Mouse (Mus musculus) lung, postnatal 10 days (tissue): ENCODE measurements around the gene Ahsg.

Experiments
- DNase-seq: peaks from one replicate; pipeline ENCODE4 v3.0.0; 2021

The Ahsg gene

DNA sequence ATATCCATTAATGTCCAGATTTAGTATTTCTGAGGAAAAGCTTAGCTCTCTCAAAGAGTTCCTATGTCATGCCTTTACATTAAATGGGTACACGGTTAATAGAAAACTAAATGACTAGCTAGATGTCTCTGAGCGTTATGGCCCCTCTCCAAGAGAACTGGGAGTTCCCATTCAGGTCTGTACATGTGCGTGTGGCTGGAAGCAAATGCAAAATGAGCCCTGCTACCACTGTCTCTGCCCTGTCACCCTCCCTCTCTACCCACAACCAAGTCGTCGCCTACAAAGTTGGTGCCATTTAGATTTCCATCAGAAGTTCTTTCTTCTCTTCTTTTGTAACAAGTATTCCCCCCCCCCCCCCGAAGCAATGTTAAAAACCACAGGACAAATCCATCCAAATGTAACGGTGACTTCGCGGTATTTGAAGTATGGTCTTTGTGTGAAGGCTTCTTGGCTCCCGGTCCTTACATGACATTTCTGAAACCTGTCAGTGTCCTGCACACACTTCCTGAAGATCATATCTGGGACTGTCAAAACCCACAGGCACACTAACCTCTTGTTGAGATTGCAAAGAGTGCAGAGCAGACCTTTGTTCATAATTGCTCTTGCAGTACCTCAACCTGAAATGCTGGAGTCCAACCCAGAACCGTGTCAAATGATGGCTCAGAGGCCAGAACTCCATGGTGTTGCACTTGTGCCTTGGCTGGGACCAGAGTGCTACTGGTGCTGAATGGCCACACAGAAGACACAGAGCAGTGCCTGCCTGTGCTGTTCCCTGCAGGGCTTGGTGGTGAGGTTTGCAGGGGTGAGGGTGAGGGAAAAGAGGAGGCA is at the start of gene Ahsg:
Gene Ahsg, plus strand, starts transcription at position 595 of the 828 bp plus-strand sequence.
- no peak for DNase-seq

DNA sequence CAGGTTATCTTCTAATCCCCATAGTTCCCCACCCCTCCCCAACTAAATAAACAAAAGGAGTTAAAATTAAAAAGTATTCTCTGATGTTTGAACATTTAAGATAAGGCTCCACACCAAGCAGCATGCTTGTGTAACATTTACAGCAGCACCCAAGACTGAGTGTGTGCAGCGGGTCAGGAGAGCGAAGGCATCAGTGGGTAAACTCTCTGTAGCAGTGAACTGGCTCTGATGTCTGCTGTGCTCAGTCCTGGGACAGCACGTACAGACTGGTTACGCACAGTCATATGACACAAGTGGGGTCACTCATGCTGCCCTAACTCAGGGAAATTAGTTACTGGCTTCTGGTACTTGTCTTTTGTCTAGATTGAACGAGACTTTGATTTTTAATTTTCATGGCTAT is 48.2 kb upstream of the Ahsg start:
- DNase-seq = no peak

DNA sequence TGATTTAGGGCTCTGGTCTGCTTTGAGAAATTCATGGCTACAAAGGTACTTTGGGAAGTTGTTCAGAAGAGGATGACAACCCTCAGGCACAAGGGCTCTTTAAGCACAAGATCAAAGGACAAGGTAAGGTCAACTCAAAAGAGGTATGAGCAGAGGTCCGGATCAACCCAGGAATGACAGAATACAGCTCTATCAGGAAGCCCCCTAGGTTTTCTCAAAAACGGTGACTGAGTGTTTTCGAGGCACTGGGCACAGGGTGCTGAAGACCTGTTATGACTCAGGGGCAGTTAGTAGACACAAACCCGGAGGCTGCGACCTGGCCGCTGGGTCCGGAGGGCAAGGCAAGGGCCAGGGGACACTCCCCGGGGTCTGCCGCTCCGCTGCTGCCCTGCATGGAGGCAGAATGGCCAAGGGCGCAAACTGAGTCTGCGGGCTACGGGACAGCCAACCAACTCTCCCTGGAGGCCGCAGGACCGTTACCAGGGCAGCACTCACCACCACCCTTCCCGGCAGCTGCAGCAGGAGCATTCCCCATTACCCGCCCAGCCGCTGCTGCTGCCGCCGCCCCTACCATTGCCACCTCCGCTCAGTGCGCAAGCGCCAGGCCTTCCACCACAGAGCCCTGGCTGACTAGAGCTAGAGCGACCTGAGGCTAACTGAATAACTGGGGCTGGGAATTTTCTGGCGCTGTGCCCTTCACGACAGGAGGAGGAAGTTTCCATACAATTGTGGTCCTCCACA is 46.8 kb upstream of the Ahsg start:
- peak; percentile 89 for DNase-seq

DNA sequence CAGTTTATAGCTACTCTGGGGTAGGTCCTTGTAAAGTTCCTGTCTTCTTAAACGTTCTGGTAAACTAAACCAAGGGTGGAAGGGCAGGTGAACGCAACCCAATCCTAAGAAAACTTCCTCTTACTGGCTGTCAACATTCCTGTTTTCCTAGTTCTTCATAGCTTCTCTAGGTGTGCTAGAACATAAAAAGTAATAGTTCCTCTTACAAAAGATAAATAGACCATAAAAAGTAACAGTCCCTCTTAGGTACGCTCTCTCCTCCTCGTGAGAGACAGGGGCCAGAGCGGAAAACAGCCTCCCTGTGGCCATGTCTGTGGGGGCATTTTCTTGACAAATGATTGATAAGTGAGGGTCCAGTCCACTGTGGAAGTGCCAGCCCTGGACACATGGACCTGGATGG is 46.2 kb upstream of the Ahsg start:
- DNase-seq = no peak

DNA sequence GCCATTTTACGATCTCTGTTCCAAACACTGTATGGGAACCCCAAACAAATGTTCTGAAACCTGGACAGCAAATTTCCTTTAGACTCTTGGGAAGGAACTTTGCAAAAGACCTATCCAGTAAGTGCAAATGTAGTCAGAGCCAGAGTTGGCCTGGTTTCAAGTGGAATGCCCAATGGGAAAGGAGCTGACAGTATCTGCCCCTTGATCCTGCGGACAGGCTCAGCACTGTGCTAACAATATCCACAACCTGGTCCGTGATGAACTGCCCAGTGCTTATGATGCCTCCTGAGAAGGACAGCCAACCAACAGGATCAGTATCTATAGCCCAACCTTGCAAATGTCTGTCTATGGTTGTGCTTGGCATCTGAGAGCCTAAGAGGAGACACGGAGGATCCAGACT is 45.6 kb upstream of the Ahsg start:
- no peak for DNase-seq

DNA sequence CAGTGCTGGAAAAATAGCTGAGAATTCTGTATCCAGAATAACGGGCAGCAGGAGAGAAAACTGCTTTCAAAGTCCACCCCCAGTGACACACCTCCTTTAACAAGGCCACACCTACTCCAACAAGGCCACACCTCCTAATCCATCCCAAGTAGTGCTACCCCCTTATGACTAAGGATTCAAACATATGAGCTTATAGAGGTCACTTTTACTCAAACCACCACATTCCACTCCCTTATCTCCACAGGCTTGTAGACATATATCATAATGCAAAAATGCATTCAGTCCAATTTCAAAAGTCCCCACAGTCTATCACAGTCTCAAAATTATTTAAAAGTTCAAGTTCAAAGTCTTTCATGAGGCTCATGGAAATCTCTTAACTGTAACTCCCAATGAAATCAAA is 43.4 kb upstream of the Ahsg start:
- DNase-seq = no peak

DNA sequence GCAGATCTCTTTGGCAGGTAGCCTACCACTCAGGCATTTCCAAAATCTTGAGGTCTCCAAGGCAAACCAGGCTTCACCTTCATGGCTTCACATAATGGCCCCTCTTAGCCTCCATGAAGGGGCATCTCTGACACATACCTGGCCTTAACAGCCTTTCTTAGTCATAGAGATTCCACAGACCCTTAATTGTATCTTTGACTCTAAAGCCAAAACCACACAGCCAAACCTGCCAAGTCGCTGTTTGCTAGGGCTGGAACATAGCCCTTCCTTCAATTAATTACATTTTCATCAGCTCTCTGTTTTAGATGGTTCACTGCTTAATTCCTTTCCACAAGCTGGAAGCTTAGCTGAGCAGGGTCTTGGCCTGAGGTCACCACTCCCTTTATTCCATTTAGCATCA is 42.7 kb upstream of the Ahsg start:
- no peak for DNase-seq

DNA sequence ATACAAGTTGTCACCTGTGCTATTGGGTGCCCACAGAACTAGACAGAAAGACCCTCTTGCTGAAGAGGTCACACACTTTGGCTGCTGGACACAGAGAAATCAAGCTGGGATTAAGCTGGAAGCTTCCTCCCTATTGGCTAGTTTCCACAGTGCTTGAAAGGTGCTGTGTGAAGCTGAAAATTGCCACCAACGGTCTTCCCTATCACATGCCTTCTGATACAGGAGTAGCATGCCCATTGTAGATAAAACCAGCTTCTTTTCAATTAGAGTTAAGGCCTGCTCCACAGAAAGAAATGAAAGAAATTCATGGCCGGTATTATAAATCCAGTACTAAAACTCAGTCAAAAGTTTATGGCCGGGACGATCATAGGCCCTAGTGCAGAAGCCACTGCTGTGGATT is 38.4 kb upstream of the Ahsg start:
- DNase-seq = no peak

DNA sequence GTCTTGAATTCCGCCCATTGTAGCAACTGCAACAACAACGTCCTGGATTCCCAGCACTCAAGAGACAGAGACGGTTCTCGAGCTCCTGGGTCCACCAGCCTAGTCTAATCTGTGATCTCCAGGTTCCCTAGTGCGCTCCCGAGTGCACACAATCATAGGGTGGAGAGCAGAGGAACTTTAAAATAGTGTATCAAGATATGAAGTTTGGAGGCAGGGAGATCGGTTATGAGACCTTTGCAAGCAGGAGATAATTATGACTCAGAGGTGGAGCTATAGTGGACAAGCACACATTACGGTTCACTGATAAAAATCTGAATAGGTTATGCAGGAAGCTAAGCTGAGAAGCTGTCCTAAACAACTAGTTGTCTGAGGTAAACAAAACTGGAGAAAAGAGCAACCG is 34.3 kb upstream of the Ahsg start:
- DNase-seq = no peak

DNA sequence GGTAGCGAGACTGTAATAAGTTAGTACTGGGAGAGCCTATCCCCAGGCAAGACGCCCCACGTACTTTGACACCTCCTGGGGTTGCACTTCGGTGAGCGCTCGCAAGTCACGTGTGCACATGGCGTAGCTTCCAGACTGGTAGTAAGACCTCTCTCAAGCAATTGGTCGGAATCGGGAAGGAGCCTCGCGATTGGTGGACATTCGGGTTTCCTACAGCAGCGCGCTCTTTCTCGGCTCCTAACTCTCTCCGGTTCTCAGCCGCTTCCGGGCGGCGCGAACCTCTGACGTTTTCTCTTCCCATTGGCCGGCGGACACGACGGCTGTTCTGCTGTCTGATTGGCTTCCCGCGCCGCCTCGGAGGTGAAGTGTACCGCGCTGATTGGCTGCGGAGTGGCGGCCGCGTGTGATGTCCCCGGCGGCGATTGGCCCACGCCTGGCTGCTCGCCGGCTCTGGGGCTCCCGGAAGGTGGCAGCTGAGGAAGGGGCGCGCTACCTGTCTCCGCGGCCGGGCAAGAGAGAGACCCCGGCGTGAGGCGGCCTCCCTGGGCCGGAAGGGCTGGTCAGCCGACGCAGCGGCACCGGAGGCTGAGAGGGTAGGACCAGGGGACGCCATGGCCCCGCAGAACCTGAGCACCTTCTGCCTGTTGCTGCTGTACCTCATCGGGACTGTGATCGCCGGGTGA is 33.5 kb upstream of the Ahsg start, which contains the start of the genes Tbccd1 and Dnajb11:
Gene Tbccd1, minus strand, starts transcription at position 239 of the 683 bp plus-strand sequence.
Gene Dnajb11, plus strand, starts transcription at position 415 of the 683 bp plus-strand sequence.
- peak; percentile 99 for DNase-seq

DNA sequence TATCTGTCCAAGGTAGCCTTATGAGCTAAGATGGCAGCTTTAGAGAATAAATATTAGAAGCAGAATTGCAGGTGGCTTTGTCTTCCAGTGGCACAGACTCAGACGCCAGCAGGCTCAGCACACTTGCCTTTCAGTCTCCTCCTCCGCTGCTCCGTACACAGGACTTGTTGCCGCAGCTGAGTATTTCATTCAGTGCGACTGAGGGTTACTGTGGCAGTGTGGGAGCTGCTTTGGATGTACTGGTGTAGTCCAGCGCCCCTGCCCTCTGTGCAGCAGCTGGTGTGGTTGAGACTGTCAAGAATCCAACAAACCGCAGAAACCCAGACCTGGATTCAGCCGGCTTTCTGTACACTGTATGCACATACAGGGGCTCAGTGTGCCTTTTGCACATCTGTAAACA is 18.7 kb upstream of the Ahsg start:
- DNase-seq = no peak

DNA sequence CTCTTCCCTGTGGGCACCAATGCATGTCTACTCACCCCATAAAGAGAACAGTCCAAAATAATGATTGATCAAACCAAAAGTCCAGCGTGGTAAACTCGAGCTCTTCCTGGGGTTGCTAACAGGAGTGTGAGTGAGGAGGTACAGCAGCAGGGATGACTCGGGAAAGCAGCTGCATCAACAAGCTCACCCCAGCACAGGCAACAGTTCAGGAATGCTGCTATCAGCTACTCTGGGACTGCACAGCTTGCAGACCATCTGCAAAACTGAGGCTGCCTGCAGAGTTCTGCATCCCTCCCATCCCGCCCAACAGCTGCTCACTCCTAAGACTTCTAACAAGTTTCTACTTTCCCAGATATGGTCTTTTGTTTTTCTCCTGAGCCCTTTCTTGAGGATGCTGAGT is 17.7 kb upstream of the Ahsg start:
- no peak for DNase-seq

DNA sequence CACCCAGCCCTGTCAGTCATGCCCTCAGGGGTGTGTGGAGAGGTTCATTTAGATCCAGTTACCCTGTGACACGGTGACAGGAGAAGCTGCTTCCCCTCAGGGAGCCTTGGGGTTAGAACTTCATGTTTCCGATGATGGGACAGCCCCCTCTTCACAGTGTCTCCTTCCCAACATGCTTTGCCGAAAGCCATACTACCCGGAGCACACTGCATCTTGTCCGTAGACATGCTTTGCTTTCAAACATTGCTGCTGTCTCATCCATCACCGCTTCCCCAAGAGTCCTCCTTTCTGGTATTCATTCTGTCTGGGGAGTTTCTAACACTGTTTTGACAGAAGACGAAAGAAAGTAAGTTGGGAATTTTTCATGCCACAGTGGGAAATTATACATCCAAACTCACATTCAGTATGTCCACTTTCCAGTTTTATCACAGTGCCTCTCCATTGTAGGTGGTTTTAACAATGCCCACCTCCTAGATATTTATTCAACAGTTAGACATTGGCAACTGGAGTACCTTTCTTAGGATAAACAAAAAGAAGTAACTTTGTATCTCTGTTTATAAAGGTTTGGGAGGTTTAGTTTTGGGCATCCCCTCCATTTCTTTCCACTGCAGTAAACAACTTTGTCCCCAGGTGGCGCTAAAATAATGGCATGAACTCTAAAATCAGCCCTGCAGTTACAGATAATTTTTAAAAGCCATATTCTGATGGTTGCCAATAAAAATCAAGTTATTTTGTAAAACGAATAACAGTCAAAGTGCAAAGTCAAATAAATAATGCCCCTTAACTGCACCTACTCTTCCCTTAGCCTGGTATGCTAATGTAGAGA is 14.6 kb upstream of the Ahsg start:
- peak; percentile 36 for DNase-seq

DNA sequence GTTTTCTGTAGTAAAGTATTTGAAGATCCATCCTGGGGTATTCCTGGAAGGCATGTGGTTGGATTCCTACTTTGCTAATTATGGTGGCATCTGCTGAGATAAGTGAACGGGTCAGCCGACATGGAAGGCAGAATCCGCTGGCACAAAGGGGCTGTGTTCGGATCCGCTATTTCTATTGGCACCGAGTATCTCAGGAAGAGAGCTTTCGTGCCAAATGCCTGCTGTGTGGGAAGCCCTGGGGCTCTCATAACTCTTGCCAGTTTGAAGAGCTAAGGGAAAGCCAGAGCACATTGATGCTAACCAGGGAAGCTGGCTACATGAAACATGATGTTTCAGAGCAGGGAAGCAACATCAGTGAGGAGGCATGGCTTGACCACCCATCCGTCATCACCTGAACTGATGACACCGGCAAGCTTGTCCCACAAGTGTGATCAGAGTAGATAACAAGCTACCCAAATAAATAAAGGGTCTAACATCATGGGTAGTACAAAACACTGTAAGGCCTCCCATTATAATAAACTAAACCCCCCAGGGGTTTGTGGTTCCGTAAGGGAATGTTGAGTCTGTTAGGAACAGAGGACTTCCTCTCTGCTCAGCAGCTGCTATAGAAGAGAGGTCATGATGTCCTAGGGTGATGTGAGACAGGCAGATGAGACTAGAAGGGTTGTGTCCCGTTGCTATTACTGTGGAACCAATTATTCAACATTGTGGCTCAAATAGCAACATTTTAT is 13.3 kb upstream of the Ahsg start:
- DNase-seq = no peak

DNA sequence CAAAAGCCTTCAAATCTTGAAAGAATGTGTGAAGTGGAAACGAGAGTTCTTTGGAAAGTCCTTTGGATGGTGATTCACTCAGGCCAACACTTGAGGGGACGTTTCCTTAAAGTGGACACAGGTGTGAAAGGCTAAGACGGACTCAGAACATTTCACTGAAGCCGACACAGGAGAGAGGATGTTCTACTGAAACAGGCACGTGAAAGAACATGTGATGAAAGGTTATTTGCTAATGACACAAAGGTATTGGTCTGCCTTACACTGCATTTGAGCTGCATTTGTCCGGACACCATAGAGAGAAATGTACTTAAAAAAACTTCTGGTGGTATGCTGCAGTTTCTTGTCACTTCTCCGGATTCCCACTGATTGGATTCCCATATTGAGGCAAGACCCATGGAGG is 12.4 kb upstream of the Ahsg start:
- no peak for DNase-seq

DNA sequence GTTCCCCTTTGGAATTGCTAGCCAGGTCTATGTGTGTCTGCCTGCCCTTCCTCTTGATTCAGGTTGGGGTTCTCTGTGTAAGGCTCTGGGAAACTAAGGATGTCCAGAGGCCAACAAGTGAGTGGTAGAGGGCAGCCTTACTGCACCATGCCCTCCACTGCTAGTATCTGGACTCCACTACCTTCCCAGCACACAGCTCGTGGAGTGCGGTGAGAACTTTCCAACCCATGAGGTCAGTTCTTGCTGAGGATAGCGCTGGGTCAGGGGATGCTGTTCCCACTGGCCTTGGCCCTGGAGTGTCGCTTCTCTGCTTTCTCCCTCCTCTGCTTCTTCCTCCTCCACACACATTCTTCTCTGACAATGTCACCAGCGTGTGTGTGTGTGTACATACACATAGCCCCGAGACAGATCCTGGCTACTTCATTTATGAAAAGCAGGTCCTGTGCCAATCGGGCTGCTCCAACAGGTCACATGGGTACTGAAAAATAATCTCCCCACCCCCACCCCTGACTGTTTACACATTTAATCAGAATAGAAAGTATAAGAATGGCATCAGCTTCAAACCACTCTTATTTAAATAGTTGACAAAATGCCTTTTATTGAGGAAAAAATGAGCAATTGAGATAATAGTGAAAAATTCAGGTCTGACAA is 11.0 kb upstream of the Ahsg start:
- no peak for DNase-seq

DNA sequence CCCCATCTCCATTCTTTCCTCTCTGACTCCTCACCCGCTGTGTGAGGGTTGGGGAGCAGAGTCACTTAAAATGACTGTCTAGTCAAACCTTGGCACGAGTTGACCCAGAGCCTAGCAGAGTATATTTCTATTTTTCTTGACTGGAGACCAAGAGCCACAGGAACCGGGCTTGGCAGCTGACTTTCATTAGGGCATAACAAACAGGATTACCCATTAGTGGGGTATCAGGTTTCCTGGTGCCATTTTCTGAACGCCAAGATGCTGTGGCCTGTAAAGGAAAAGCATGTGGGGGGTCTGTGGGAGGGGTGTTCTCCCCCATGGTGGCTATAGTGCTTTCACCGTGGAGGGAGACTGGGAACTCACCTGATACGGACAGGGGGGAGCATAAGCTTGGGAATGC is 10.2 kb upstream of the Ahsg start:
- DNase-seq = no peak

DNA sequence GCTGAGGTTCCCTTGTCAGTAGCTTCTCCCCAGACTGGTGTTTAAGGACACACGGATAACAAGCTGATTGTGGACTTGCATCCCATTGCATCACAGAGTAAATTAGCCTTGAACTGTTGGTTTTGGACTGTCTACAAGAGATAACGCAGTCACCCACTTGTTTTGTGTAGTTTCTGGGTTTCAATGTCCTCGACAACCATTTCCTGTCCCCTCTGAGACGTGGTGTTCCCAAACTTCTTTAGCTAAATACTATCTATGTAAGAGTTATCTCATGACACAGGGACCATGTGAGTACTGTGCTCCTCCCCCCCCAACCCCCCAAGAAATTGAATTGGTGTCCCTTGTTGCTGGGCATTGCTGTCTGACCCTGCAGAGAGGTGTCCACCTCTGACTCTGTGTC is 9.6 kb upstream of the Ahsg start:
- DNase-seq = no peak

DNA sequence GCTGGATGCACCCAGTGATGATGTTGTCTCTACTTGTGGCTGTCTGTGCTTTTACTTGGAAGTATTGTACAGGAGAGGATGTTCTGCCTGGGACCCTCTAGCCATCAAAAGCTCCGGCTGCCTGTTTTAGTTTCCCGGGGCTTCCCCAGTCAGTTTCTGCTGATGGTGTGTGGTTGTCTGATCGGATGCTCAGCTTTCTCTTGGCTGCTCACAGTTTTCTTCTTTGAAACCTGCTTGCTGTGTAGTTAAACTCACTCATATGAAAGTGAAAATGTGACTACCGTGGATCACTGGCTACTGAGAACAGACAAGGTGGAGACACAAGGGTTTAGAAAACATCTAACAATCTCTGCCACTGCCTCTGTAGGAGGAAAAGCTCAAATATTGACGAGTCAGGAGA is 7.6 kb upstream of the Ahsg start:
- DNase-seq = no peak

DNA sequence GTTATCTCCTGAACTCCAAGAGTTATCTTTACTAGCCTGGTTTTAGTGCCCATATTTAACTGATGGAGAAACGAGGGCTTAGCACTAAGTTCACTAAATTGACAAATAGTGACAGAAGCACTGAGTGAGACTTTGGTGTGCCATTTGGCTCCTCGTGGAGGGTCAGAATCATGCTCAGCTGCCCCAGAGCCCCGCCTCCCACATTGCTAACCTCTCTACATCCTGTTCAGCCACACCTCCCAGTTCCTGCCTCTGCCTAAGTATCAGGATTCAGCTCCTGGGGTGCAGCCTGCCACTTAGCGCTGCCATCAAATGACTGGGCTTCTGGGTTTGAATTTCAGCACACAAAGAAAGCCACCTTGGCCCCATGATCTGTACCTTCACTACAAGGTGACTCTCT is 5.7 kb upstream of the Ahsg start:
- DNase-seq = no peak

DNA sequence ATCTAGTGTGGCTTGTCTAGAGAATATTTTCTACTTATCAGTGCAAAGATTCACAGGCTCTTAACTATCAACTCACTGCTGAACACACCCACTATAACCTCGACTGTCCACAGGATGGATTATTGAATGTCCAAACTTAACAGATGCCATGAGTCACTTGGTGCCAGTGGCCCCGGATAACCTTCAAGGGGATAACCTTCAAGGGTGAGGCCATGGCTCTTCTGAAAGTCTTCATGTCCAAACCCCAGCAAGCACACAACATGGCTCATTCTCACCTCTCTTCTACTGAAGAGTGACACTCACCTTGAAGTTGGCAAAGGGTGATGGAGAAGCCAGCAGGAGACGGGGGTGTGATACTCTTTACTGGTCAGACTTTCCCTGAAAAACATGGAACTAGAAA is 4.4 kb upstream of the Ahsg start:
- DNase-seq = no peak

DNA sequence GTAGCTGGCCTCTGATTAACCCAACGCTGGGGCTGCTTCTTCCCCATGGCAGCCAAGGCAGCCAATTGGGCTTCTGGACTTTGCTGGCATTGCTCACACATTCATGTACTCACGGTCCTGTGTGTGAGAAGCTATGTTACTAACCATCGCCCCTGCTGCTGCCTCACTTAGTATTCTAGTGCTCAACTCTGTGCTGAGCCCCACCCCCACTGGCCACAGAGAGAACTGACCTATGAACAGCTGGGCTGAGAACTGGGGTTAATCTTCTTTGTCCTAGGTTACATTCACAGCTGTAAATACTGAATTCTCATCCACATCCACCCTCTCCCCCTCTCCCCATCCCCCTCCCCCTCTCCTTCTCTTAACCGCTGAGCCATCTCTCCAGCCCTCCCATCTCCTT is 2.2 kb upstream of the Ahsg start:
- no peak for DNase-seq
